Mouse (Mus musculus): ENCODE measurements around the gene Cd300lg. TPM values are rescaled to one million over a fixed set of nuclear protein-coding genes. Genes with fewer than 3 reads are reported as not detected.
A peak's percentile ranks its signal among the peaks of the same experiment; 100 is the strongest.

The Cd300lg gene
- total and polyA plus RNA-seq, 3 experiments: not detected

DNA sequence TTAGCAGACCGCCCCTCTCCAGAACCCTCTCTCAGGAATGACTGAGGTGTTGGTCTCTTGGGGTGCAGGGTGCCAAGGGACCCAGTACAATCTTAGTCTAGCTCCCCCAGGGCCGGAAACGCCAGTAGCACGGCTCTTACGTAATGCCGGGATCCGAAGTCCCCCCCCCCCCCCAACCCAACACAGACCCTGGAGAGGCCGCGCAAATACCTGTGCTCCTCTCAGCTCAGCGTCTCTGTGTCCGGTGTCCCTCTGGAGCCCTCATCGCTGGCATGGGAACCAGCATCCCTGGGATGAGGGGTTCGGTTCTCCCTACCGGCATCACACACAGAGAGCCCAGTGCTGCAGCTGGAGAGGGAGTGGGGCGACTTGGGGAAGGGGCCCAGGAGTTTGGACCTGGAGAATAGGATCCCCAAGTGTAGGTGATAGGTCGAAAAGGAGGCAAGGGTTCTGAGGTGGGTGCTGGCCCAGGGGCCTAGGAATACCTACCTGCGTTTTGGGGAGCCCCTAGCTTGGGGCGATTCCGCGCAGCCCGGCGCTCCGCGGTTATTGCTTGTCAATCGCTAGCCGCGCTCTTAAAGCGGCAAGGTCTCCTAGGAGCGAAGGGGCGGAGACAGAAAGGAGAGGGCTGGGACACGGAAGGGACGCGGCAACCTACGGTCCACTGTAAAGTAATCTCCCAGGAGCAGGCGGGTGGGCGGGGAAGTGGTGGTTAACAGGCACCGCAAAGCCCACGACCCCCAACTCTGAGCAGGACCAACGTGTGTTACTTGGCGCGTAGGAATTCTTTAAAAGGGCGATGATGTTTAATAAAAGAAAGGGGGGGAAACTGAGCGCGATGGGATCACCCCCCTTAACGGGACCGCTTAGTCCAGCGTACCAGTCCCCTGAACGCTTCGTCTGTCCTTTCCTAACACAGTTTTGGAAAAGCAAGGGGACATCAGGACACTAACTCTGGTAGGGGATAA lies 46.9 kb downstream of the Cd300lg start, which contains the start of gene Mpp2:
Gene Mpp2 (minus strand): TSS at position 585 of the 968 bp plus-strand sequence.
- 0 out of 2 replicates have a peak, but pooled peaks have one; percentile 56 for TF ChIP-seq RCOR1 (conservative IDR thresholded peaks at IDR 0.05; ENCODE audit: low read depth, low read length)
- 0 out of 2 replicates have a peak, but pooled peaks have one; percentile 19 for TF ChIP-seq MXI1 (IDR thresholded peaks at IDR 0.05; ENCODE audit: low read depth, low read length)
- TF ChIP-seq POLR2A (IDR thresholded peaks at IDR 0.05; ENCODE audit: low read depth, low read length): peak; percentile 47
- TF ChIP-seq ZC3H11A (IDR thresholded peaks at IDR 0.05; ENCODE audit: low read depth, low read length): no peak
- 0 out of 2 replicates have a peak, but pooled peaks have one; percentile 23 for TF ChIP-seq NELFE (IDR thresholded peaks at IDR 0.05; ENCODE audit: low read depth, low read length)
- TF ChIP-seq CHD1 (IDR thresholded peaks at IDR 0.05; ENCODE audit: low read depth, low read length): peak; percentile 65; the same call in 1 of the 2 replicates
- TF ChIP-seq USF1 (IDR thresholded peaks at IDR 0.05; ENCODE audit: low read depth, low read length): no peak
- peak; percentile 91 for TF ChIP-seq SIN3A (IDR thresholded peaks at IDR 0.05; ENCODE audit: low read length)
- peak; percentile 73 for TF ChIP-seq ELF1 (IDR thresholded peaks at IDR 0.05; ENCODE audit: low read depth, low read length)
- 0 out of 2 replicates have a peak, but pooled peaks have one; percentile 14 for TF ChIP-seq TBP (conservative IDR thresholded peaks at IDR 0.05; ENCODE audit: low read depth, low read length)
- TF ChIP-seq JUND (conservative IDR thresholded peaks at IDR 0.05; ENCODE audit: low read depth, low read length): no peak
- TF ChIP-seq MAZ (IDR thresholded peaks at IDR 0.05; ENCODE audit: low read depth, low read length): 0 out of 2 replicates have a peak, but pooled peaks have one; percentile 58
- TF ChIP-seq NRF1 (IDR thresholded peaks at IDR 0.05; ENCODE audit: low read depth, low read length): peak; percentile 19; the same call in 1 of the 2 replicates
- TF ChIP-seq ETS1 (conservative IDR thresholded peaks at IDR 0.05; ENCODE audit: low read depth, low read length): peak; percentile 34; the same call in 1 of the 2 replicates
- TF ChIP-seq TCF12 (IDR thresholded peaks at IDR 0.05; ENCODE audit: low read depth, low read length): 0 out of 2 replicates have a peak, but pooled peaks have one; percentile 17
- TF ChIP-seq CTCF (conservative IDR thresholded peaks at IDR 0.05 in 1 of 2, IDR thresholded peaks at IDR 0.05 in 1 of 2; ENCODE audit: low read depth in 2 of 2, low read length in 2 of 2): no peak
- H3K36me3 ChIP-seq (replicated peaks in 1 of 2; ENCODE audit: control insufficient read depth in 1 of 2, insufficient read depth in 1 of 2, low read length in 1 of 2): no peaks in the 10 kb centered on the region
- H3K79me2 ChIP-seq (replicated peaks; ENCODE audit: control insufficient read depth, extremely low read depth, insufficient read depth, poor library complexity, severe bottlenecking): no peaks in the 10 kb centered on the region
- H3K27me3 ChIP-seq (replicated peaks): peaks cover 85% of the 10 kb centered on the region
- H3K9ac ChIP-seq (ENCODE audit: insufficient read depth, low read depth): peak within 1 kb of the TSS; percentile 30
- no peak within 1 kb of the TSS for H3K27ac ChIP-seq (ENCODE audit: insufficient read depth, low read depth)
- peak within 1 kb of the TSS; percentile 36 to 69 (median 63) for H3K4me3 ChIP-seq (replicated peaks in 1 of 3; ENCODE audit: low read depth in 2 of 3, low read length in 2 of 3, poor library complexity in 1 of 3)
- peak within 1 kb of the TSS; percentile 98 for H3K4me2 ChIP-seq (ENCODE audit: insufficient read depth, low read depth, poor library complexity, severe bottlenecking)
- peak; percentile 67 for DNase-seq (ENCODE audit: extremely low read depth)
- H3K9me3 ChIP-seq (replicated peaks; ENCODE audit: low read length): peaks cover 13% of the 10 kb centered on the region
- in situ Hi-C loops (cut with MboI; ENCODE audit: low pct_ligation_motif_present, low pct_unique_long_range_greater_than_20kb, low sequenced_read_pairs): no loop called here
- peaks cover 3 to 31% of the 10 kb centered on the region in 2 experiments; a peak in 3 of 4 replicates for H3K4me1 ChIP-seq (ENCODE audit: control insufficient read depth in 1 of 2, insufficient read depth in 2 of 2)
- dilution Hi-C loops (cut with MboI; ENCODE audit: extremely low pct_ligation_motif_present, extremely low pct_unique_long_range_greater_than_20kb, low sequenced_read_pairs): no loop called here

DNA sequence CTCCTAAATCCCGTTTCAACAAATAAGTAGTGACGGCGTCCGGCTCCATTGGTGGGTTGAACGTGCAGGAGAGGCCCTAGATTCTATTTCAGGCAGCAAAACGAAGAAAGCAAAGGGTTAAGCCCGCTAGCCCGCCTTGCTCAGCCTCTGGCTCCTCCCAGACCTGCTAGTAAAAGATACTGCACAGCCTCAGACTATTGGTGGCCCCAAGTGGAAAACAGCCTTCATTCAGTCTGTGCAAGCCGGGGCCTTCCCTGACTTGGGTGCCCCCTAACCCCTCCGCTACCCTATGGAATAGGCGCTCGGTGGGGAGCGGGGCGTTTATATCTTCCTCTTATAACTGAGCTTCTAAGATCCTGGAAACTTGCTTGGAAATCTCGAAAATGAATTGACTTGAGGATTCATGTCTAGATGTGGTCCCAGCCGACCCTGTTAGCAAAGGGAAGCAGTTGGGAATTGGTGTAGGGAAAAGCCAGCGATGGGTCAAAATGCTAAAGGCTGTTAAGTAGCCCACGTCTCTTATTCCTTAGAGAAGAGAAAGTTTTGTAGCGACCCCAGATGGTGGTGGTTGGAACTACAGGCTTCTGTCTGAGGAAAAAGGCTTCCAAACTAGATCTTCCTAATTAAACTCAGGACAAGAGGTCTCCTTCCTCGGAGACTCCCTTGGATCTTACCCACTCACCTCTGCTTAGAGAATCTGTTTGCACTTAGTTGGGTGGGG lies 47.9 kb downstream of the Cd300lg start:
- no peak for TF ChIP-seq UBTF (IDR thresholded peaks at IDR 0.05; ENCODE audit: low read depth, low read length)
- no peak for TF ChIP-seq KAT2A (IDR thresholded peaks at IDR 0.05; ENCODE audit: insufficient replicate concordance, low read length)
- peak; percentile 56 for TF ChIP-seq SMC3 (IDR thresholded peaks at IDR 0.05; ENCODE audit: low read depth, low read length)
- no peak for TF ChIP-seq TBP (conservative IDR thresholded peaks at IDR 0.05; ENCODE audit: low read depth, low read length)
- TF ChIP-seq MYC (IDR thresholded peaks at IDR 0.05; ENCODE audit: low read depth, low read length): 0 out of 2 replicates have a peak, but pooled peaks have one; percentile 2
- TF ChIP-seq RAD21 (IDR thresholded peaks at IDR 0.05; ENCODE audit: low read depth, low read length): peak; percentile 56
- no peak for TF ChIP-seq MXI1 (IDR thresholded peaks at IDR 0.05; ENCODE audit: low read depth, low read length)
- peak; percentile 93 for TF ChIP-seq MEF2A (IDR thresholded peaks at IDR 0.05; ENCODE audit: borderline replicate concordance, low read depth, low read length)
- peak; percentile 84 for TF ChIP-seq BHLHE40 (IDR thresholded peaks at IDR 0.05; ENCODE audit: low read depth, low read length)
- peak; percentile 8; the same call in 1 of the 2 replicates for TF ChIP-seq HCFC1 (IDR thresholded peaks at IDR 0.05; ENCODE audit: low read depth, low read length)
- 0 out of 2 replicates have a peak, but pooled peaks have one; percentile 25 for TF ChIP-seq NRF1 (IDR thresholded peaks at IDR 0.05; ENCODE audit: low read depth, low read length)
- peak; percentile 84 to 97 for TF ChIP-seq CTCF (conservative IDR thresholded peaks at IDR 0.05 in 1 of 2, IDR thresholded peaks at IDR 0.05 in 1 of 2; ENCODE audit: low read depth in 2 of 2, low read length in 2 of 2)
- Histone ChIP-seq H3K4me1 (ENCODE audit: control insufficient read depth in 1 of 2, insufficient read depth in 2 of 2) (peaks cover 3 to 31% of the 10 kb centered on the region in 2 experiments; a peak in 3 of 4 replicates), H3K79me2 (replicated peaks; ENCODE audit: control insufficient read depth, extremely low read depth, insufficient read depth, poor library complexity, severe bottlenecking) (no peaks in the 10 kb centered on the region), H3K4me3 (replicated peaks in 1 of 3; ENCODE audit: low read depth in 2 of 3, low read length in 2 of 3, poor library complexity in 1 of 3) (peak overlapping the region; percentile 36 to 69 (median 63)), H3K9me3 (replicated peaks; ENCODE audit: low read length) (peaks cover 5% of the 10 kb centered on the region), H3K27me3 (replicated peaks) (peaks cover 92% of the 10 kb centered on the region), H3K4me2 (ENCODE audit: insufficient read depth, low read depth, poor library complexity, severe bottlenecking) (peak overlapping the region; percentile 98), H3K9ac (ENCODE audit: insufficient read depth, low read depth) (peak overlapping the region; percentile 30), H3K27ac (ENCODE audit: insufficient read depth, low read depth) (no peak overlapping the region), H3K36me3 (replicated peaks in 1 of 2; ENCODE audit: control insufficient read depth in 1 of 2, insufficient read depth in 1 of 2, low read length in 1 of 2) (no peaks in the 10 kb centered on the region)
- dilution Hi-C loops (cut with MboI; ENCODE audit: extremely low pct_ligation_motif_present, extremely low pct_unique_long_range_greater_than_20kb, low sequenced_read_pairs) (no loop called here), in situ Hi-C loops (cut with MboI; ENCODE audit: low pct_ligation_motif_present, low pct_unique_long_range_greater_than_20kb, low sequenced_read_pairs) (no loop called here)
- DNase-seq (ENCODE audit: extremely low read depth): peak; percentile 73
